Mouse (Mus musculus): ENCODE data around the gene Mrtfb.

Mrtfb gene

GRCm38 (mm10) chr16:13440468-13440867, 184.2 kb downstream of the Mrtfb start:
- DNase-seq (ENCODE audit: low spot score) = no peak

GRCm38 (mm10) chr16:13443764-13444163, 187.5 kb downstream of the Mrtfb start:
- no peak for DNase-seq (ENCODE audit: low spot score)

DNA sequence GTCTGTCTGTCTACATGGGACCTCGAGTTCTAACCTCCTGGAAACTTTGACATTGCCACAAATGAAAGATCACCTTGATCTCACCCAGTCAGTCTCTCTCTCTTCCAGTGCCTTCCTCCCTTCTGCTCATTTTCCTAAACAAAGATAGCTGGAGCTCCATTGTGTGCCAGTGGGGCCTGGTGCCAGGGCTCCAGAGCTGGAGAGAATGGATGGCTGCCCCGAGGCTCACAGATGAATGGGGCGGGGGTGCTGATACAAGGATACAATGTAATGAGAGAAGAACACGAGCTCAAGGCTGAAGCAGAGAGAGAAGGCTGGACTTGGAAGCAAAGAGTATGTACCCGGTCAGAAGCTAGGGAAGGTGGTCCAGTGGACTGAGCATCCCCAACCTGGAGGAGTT, 189.2 kb downstream of the Mrtfb start:
- DNase-seq (ENCODE audit: low spot score) = no peak

DNA sequence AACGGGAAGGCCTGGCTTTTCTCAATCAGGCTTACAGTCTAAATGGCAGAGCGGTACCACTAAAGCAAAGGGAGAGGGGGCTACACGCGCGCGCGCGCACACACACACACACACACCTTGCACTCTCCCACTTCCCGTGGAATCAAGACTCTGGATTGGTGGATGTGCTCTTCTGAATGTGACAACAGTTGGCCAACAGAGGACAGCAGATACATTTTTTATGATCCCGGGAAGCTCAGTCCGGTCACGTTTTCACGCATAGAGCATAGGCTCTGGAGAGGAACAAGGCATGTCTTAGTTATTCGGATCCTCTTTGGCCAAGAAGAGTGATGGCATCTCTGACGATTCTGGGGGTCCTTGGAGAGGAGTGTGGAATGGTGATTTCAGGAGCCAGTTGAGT, 190.2 kb downstream of the Mrtfb start:
- no peak for DNase-seq (ENCODE audit: low spot score)

- no peak for DNase-seq (ENCODE audit: low spot score)
Measured at GRCm38 (mm10) chr16:13446971-13447283, 190.6 kb downstream of the Mrtfb start.

GRCm38 (mm10) chr16:13447284-13448050, 191.2 kb downstream of the Mrtfb start:
- DNase-seq (ENCODE audit: low spot score) = no peak

- no peak for DNase-seq (ENCODE audit: low spot score)
Measured at GRCm38 (mm10) chr16:13448051-13448705, 191.9 kb downstream of the Mrtfb start.

- DNase-seq (ENCODE audit: low spot score) = no peak
Measured at GRCm38 (mm10) chr16:13448706-13449090, 192.4 kb downstream of the Mrtfb start.

GRCm38 (mm10) chr16:13449491-13449890, 193.2 kb downstream of the Mrtfb start:
- DNase-seq (ENCODE audit: low spot score) = no peak

DNA sequence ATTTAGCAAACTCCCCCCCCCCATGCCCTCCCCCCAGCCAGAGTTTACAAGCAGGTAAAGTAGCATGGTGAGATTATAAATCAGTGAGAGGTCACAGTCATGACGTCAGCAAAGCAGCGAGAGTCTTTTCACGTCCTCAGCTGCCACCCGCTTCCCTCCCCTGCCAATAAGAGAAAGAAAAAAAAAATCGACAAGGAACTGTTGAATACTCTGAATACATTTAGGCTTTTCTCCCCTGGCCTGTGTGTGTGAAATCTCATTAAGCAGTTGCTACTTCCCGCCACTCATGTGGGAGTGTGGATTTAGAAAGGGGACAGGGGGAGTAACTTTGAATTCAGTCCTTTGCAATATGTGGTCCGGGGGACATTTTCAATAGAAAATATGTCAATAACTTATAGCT, 194.6 kb downstream of the Mrtfb start:
- DNase-seq (ENCODE audit: low spot score) = no peak

GRCm38 (mm10) chr16:13451991-13452390, 195.7 kb downstream of the Mrtfb start:
- no peak for DNase-seq (ENCODE audit: low spot score)

- DNase-seq (ENCODE audit: low spot score) = no peak
Measured at GRCm38 (mm10) chr16:13452661-13453060, 196.4 kb downstream of the Mrtfb start.

- DNase-seq (ENCODE audit: low spot score) = no peak
Measured at GRCm38 (mm10) chr16:13454026-13454600, 197.8 kb downstream of the Mrtfb start.

- DNase-seq (ENCODE audit: low spot score) = no peak
Measured at GRCm38 (mm10) chr16:13455560-13455959, 199.3 kb downstream of the Mrtfb start.

DNA sequence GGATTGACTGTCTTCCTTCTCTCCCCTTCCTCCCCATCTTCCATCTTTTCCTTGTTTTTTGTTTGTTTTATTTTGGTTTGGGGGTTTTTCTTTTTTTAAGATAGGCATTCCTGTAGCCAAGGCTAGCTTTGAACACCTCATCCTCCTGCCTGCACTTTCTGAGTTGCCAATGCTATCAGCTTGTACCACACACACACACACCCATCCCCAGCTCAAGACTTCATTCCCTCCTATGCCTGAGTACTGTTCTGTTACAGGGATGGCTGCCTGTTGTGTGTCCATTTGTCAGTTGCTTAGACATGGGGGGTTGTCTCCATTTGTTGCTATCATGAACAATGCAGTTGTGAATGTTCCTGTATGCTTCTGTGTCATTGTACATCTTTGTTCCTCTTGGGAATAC, 202.3 kb downstream of the Mrtfb start:
- no peak for DNase-seq (ENCODE audit: low spot score)

GRCm38 (mm10) chr16:13460071-13460470, 203.8 kb downstream of the Mrtfb start:
- DNase-seq (ENCODE audit: low spot score) = no peak

DNA sequence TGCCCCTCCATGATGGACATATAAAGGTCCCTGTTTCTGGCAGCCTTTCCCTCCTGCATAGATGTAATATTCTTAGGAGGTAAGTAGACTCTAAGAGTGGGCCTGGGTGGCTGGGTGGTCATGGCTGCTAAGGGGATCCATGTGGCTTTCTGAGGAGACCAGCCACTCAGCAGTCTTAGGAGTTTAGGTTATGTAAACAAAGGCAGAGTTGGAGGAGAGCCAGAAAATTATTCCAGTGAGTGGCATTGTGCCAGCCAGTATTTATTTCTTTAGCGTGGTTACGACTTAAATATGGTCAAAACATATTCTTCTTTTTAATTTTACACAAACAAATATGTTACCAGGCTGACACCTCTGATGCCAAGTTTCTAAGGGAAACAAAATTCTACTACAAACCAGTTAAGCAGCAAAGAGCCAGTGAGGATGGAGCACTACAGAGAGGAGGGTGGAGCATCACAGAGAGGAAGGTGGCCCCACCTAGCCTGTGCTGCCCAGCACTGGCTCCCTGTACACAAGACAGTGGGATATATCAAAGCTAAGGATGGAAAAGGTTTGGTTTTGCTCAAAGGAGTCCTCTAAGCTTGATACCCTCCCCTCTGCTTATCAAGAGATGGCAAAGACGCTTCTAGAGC, 204.6 kb downstream of the Mrtfb start:
- no peak for DNase-seq (ENCODE audit: low spot score)

GRCm38 (mm10) chr16:13464662-13465061, 208.4 kb downstream of the Mrtfb start:
- DNase-seq (ENCODE audit: low spot score) = no peak

Measured in layer of hippocampus, adult 9-10 months (tissue).